Mouse (Mus musculus) midbrain, embryonic 15.5 days (tissue): ENCODE data around the gene Brcc3. TPM values are rescaled to one million over a fixed set of nuclear protein-coding genes. Genes with fewer than 3 reads are reported as not detected.
"Not testable (repeated sequence)": the region's sequence is repeated elsewhere in the genome, so short reads cannot be mapped to it uniquely, and the experiment has no call there.

Source experiments
- ATAC-seq: fragments of 200-750 bp; cut with Nextera tagmentation; replicated peaks from 2 replicates; pipeline ENCODE4 v1.8.0; 2017; ENCODE audit warnings: moderate TSS enrichment
- H3K27ac ChIP-seq: fragments of 300-500 bp; sonication (generic); 2 replicates; pipeline ENCODE4 v1.5.1; 2015; ENCODE audit warnings: mild to moderate bottlenecking, inconsistent platforms
- H3K27me3 ChIP-seq: fragments of 300-500 bp; sonication (generic); replicated peaks from 2 replicates; pipeline ENCODE4 v1.6.1; 2015; ENCODE audit warnings: inconsistent platforms
- H3K36me3 ChIP-seq: fragments of 300-500 bp; sonication (generic); replicated peaks from 2 replicates; pipeline ENCODE4 v1.6.1; 2015; ENCODE audit warnings: inconsistent platforms
- H3K4me1 ChIP-seq: fragments of 300-500 bp; sonication (generic); 2 replicates; pipeline ENCODE4 v1.6.1; 2015; ENCODE audit warnings: inconsistent platforms
- H3K4me2 ChIP-seq: fragments of 300-500 bp; sonication (generic); 2 replicates; pipeline ENCODE4 v1.6.1; 2015; ENCODE audit warnings: inconsistent platforms, mild to moderate bottlenecking, moderate library complexity
- H3K4me3 ChIP-seq: fragments of 300-500 bp; sonication (generic); 2 replicates; pipeline ENCODE4 v1.5.1; 2015; ENCODE audit warnings: mild to moderate bottlenecking, inconsistent platforms
- H3K9ac ChIP-seq: fragments of 300-500 bp; sonication (generic); 2 replicates; pipeline ENCODE4 v1.6.1; 2015; ENCODE audit warnings: mild to moderate bottlenecking, inconsistent platforms
- H3K9me3 ChIP-seq: fragments of 300-500 bp; sonication (generic); 2 replicates; pipeline ENCODE4 v1.6.1; 2016; ENCODE audit warnings: inconsistent platforms
- WGBS: fragments of 180-500 bp; shearing (Covaris S2); methylation state at CpG from one replicate; pipeline ENCODE4 v1.1.7; 2015; ENCODE audit warnings: mixed read lengths; 5-methylcytosine and 5-hydroxymethylcytosine counted together
- polyA plus RNA-seq: library from polyadenylated mRNA; unstranded; fragments of >200 nt; fragmentation: Nextera tagmentation; extraction: Ambion mirVana; gene quantifications from 2 replicates; pipeline ENCODE4 v1.2.1, GENCODE M21; 2015

Brcc3 gene
- polyA plus RNA-seq, 1 experiment from 2014 or later, result 47.1 TPM

DNA sequence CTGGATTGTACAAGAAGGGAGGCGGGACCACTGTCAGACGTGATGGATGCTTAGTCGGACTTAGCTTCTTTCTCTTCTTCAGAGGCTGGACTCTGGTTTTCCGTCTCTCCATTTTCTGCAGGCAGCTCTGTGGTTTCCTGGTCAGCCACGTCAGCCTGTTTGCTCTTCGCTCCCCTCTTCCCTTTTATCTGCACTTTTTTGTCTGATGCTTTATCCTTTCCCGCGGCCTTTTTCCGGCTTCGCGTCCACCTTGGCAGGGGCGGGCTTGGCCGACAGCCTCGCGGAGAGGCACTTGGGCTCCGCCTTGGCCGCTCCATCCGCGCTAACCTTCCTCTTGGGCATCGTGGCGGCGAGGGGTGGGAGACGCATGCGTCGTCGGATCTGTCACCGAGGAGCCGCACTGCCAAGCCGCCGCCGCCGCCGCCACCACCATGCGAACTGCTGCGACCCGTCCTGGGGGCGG is 58.8 kb downstream of the Brcc3 start:
- not testable (repeated sequence) for H3K4me1 ChIP-seq, H3K27me3 ChIP-seq, H3K9me3 ChIP-seq, H3K36me3 ChIP-seq
- 19% methylated on average over 37 of the region's 37 CpGs for WGBS
- ATAC-seq, result peak; percentile 99
- Histone ChIP-seq H3K27ac (peak overlapping the region; percentile 80), H3K4me3 (peak overlapping the region; percentile 43), H3K4me2 (peak overlapping the region; percentile 47), H3K9ac (peak overlapping the region; percentile 43)

GRCm38 (mm10) chrX:75489886-75490285 is 73.5 kb downstream of the Brcc3 start:
- H3K27ac ChIP-seq, result no peak overlapping the region
- WGBS, result 73% methylated on average over 1 of the region's 1 CpGs
- H3K4me1 ChIP-seq, result no peaks in the 10 kb centered on the region
- H3K9me3 ChIP-seq, result no peaks in the 10 kb centered on the region
- H3K27me3 ChIP-seq, result no peaks in the 10 kb centered on the region
- H3K9ac ChIP-seq, result no peak overlapping the region
- no peak for ATAC-seq
- no peaks in the 10 kb centered on the region for H3K36me3 ChIP-seq
- no peak overlapping the region for H3K4me3 ChIP-seq
- no peak overlapping the region for H3K4me2 ChIP-seq

Other genes starting within 250 kb of the Brcc3 start
- 27.2 and 31.3 TPM in 2 replicates for gene Fundc2, start 34.2 kb upstream of the Brcc3 start, polyA plus RNA-seq
- 0.84 and 1.9 TPM in 2 replicates for gene F8, start 34.0 kb upstream of the Brcc3 start, polyA plus RNA-seq
- gene Cmc4, start within 50 bp of the Brcc3 start, polyA plus RNA-seq, result 21.1 and 23.7 TPM in 2 replicates
- 6.7 and 7.2 TPM in 2 replicates for gene Mtcp1, start within 50 bp of the Brcc3 start, polyA plus RNA-seq
- gene Vbp1, start 97.7 kb downstream of the Brcc3 start, polyA plus RNA-seq, result 264 and 281 TPM in 2 replicates
- gene Rab39b, start 161.6 kb downstream of the Brcc3 start, polyA plus RNA-seq, result 24.2 and 25.3 TPM in 2 replicates